Mouse (Mus musculus): Measurements from ENCODE around the gene Rfc3.
"Not testable (repeated sequence)": the region's sequence is repeated elsewhere in the genome, so short reads cannot be mapped to it uniquely, and the experiment has no call there.

Rfc3 gene

GRCm38 (mm10) chr5:151650700-151651410, at the start of gene Rfc3:
Rfc3 (minus strand) TSS chr5:151651242.
- in situ Hi-C loops (cut with MboI, MseI): loop anchor here (5.0 kb wide), 1 partner anchor 36 kb away; no protein-coding TSS in a partner anchor

- in situ Hi-C loops (cut with MboI, MseI): not testable (repeated sequence)
Measured at GRCm38 (mm10) chr5:151693636-151694035, 42.6 kb upstream of the Rfc3 start.

- in situ Hi-C loops (cut with MboI, MseI): loop anchor here (5.0 kb wide), 1 partner anchor 35 kb away; the partner anchor contains the start of gene Rfc3
Measured at GRCm38 (mm10) chr5:151686606-151687525, 35.8 kb upstream of the Rfc3 start.

- in situ Hi-C loops (cut with MboI, MseI): no loop called here
Measured at GRCm38 (mm10) chr5:151662207-151662606, 11.2 kb upstream of the Rfc3 start.

GRCm38 (mm10) chr5:151651411-151651784, 356 bp upstream of the Rfc3 start:
- in situ Hi-C loops (cut with MboI, MseI): loop anchor here (5.0 kb wide), 1 partner anchor 36 kb away; no protein-coding TSS in a partner anchor

GRCm38 (mm10) chr5:151644845-151645244, 6.2 kb downstream of the Rfc3 start:
- in situ Hi-C loops (cut with MboI, MseI): no loop called here

GRCm38 (mm10) chr5:151642867-151643266, 8.2 kb downstream of the Rfc3 start:
- in situ Hi-C loops (cut with MboI, MseI): no loop called here

GRCm38 (mm10) chr5:151642102-151642501, 8.9 kb downstream of the Rfc3 start:
- in situ Hi-C loops (cut with MboI, MseI): no loop called here

GRCm38 (mm10) chr5:151605921-151606320, 45.1 kb downstream of the Rfc3 start, which contains the start of gene Vmn2r18:
Vmn2r18 (minus strand) TSS chr5:151606021.
- in situ Hi-C loops (cut with MboI, MseI): no loop called here

- in situ Hi-C loops (cut with MboI, MseI): no loop called here
Measured at GRCm38 (mm10) chr5:151601696-151602095, 49.3 kb downstream of the Rfc3 start.

Measured in regulatory T cell (primary cell).